Mouse (Mus musculus) forebrain, embryonic 12.5 days (tissue): ENCODE measurements around the gene Thoc6. TPM values are rescaled to one million over a fixed set of nuclear protein-coding genes. Genes with fewer than 3 reads are reported as not detected.

Experiments used
- ATAC-seq: fragments of 200-750 bp; cut with Nextera tagmentation; 2 replicates; pipeline ENCODE4 v1.8.0; 2017; ENCODE audit warnings: moderate TSS enrichment; ENCODE audit not compliant: low FRiP score
- H3K27ac ChIP-seq: fragments of 300-500 bp; sonication (generic); 2 replicates; pipeline ENCODE4 v1.5.1; 2016; ENCODE audit warnings: mild to moderate bottlenecking
- H3K27me3 ChIP-seq: fragments of 300-500 bp; sonication (generic); 2 replicates; pipeline ENCODE4 v1.6.1; 2016; ENCODE audit warnings: mild to moderate bottlenecking
- H3K36me3 ChIP-seq: fragments of 300-500 bp; sonication (generic); replicated peaks from 2 replicates; pipeline ENCODE4 v1.6.1; 2016; ENCODE audit warnings: mild to moderate bottlenecking
- H3K4me1 ChIP-seq: fragments of 300-500 bp; sonication (generic); 2 replicates; pipeline ENCODE4 v1.6.1; 2016
- H3K4me2 ChIP-seq: fragments of 300-500 bp; sonication (generic); 2 replicates; pipeline ENCODE4 v1.6.1; 2016; ENCODE audit warnings: mild to moderate bottlenecking, moderate library complexity
- H3K4me3 ChIP-seq: fragments of 300-500 bp; sonication (generic); replicated peaks from 2 replicates; pipeline ENCODE4 v1.5.1; 2016; ENCODE audit warnings: mild to moderate bottlenecking
- H3K9ac ChIP-seq: fragments of 300-500 bp; sonication (generic); 2 replicates; pipeline ENCODE4 v1.6.1; 2016; ENCODE audit warnings: mild to moderate bottlenecking
- H3K9me3 ChIP-seq: fragments of 300-500 bp; sonication (generic); 2 replicates; pipeline ENCODE4 v1.6.1; 2016
- WGBS: fragments of 180-500 bp; shearing (Covaris S2); methylation state at CpG from one replicate; pipeline ENCODE4 v1.1.7; 2016; 5-methylcytosine and 5-hydroxymethylcytosine counted together
- polyA plus RNA-seq: library from polyadenylated mRNA; unstranded; fragments of >200 nt; fragmentation: Nextera tagmentation; extraction: Ambion mirVana; gene quantifications from 2 replicates; pipeline ENCODE4 v1.2.1, GENCODE M21; 2016

Thoc6 gene
- polyA plus RNA-seq, 1 experiment from 2014 or later: 49.7 TPM

GRCm38 (mm10) chr17:23695801-23696200 lies 22.1 kb upstream of the Thoc6 start:
- Histone ChIP-seq H3K4me2 (no peak overlapping the region), H3K4me1 (peaks cover 7% of the 10 kb centered on the region), H3K36me3 (no peaks in the 10 kb centered on the region), H3K9ac (no peak overlapping the region), H3K4me3 (no peak overlapping the region), H3K27ac (no peak overlapping the region), H3K9me3 (no peaks in the 10 kb centered on the region), H3K27me3 (peaks cover 50% of the 10 kb centered on the region)
- 9% methylated on average over 3 of the region's 3 CpGs for WGBS
- no peak for ATAC-seq

- H3K36me3 ChIP-seq: no peaks in the 10 kb centered on the region
- no peak overlapping the region for H3K4me2 ChIP-seq
- H3K9ac ChIP-seq: no peak overlapping the region
- no peak for ATAC-seq
- H3K4me1 ChIP-seq: peaks cover 6% of the 10 kb centered on the region
- peaks cover 37% of the 10 kb centered on the region for H3K27me3 ChIP-seq
- H3K9me3 ChIP-seq: no peaks in the 10 kb centered on the region
- H3K27ac ChIP-seq: no peak overlapping the region
- no peak overlapping the region for H3K4me3 ChIP-seq
- 76% methylated on average over 1 of the region's 1 CpGs for WGBS
Observed at GRCm38 (mm10) chr17:23694491-23694890, 20.8 kb upstream of the Thoc6 start.

- Histone ChIP-seq H3K36me3 (no peaks in the 10 kb centered on the region), H3K4me3 (peak within 1 kb of the TSS; percentile 19), H3K27ac (no peak within 1 kb of the TSS), H3K9ac (no peak within 1 kb of the TSS), H3K9me3 (no peaks in the 10 kb centered on the region), H3K4me1 (peaks cover 15% of the 10 kb centered on the region), H3K4me2 (peak within 1 kb of the TSS; percentile 34), H3K27me3 (peaks cover 56% of the 10 kb centered on the region)
- peak; percentile 71; the same call in 1 of the 2 replicates for ATAC-seq
- WGBS: 13% methylated on average over 15 of the region's 15 CpGs
Observed at GRCm38 (mm10) chr17:23683856-23684672, 10.4 kb upstream of the Thoc6 start, which contains the start of gene Cldn9. Gene Cldn9 (minus strand): TSS chr17:23684026.

GRCm38 (mm10) chr17:23683226-23683625 lies 9.5 kb upstream of the Thoc6 start:
- Histone ChIP-seq H3K4me3 (peak overlapping the region; percentile 19), H3K36me3 (no peaks in the 10 kb centered on the region), H3K27me3 (peaks cover 65% of the 10 kb centered on the region), H3K4me2 (peak overlapping the region; percentile 34), H3K9me3 (no peaks in the 10 kb centered on the region), H3K4me1 (peaks cover 15% of the 10 kb centered on the region), H3K9ac (no peak overlapping the region), H3K27ac (no peak overlapping the region)
- ATAC-seq: peak; percentile 39; the same call in 1 of the 2 replicates
- 25% methylated on average over 15 of the region's 15 CpGs for WGBS

GRCm38 (mm10) chr17:23682530-23682929 lies 8.8 kb upstream of the Thoc6 start:
- no peak overlapping the region for H3K9ac ChIP-seq
- no peaks in the 10 kb centered on the region for H3K36me3 ChIP-seq
- no peak for ATAC-seq
- peaks cover 72% of the 10 kb centered on the region for H3K27me3 ChIP-seq
- peak overlapping the region; percentile 19; the same call in 1 of the 2 replicates for H3K4me3 ChIP-seq
- H3K4me2 ChIP-seq: peak overlapping the region; percentile 34; the same call in 1 of the 2 replicates
- 69% methylated on average over 3 of the region's 3 CpGs for WGBS
- H3K27ac ChIP-seq: no peak overlapping the region
- peaks cover 15% of the 10 kb centered on the region for H3K4me1 ChIP-seq
- no peaks in the 10 kb centered on the region for H3K9me3 ChIP-seq

GRCm38 (mm10) chr17:23682092-23682491 lies 8.4 kb upstream of the Thoc6 start:
- WGBS: 70% methylated on average over 4 of the region's 4 CpGs
- H3K9me3 ChIP-seq: no peaks in the 10 kb centered on the region
- peaks cover 20% of the 10 kb centered on the region for H3K4me1 ChIP-seq
- no peak overlapping the region for H3K9ac ChIP-seq
- H3K27ac ChIP-seq: no peak overlapping the region
- ATAC-seq: no peak
- peaks cover 72% of the 10 kb centered on the region for H3K27me3 ChIP-seq
- no peak overlapping the region for H3K4me3 ChIP-seq
- no peak overlapping the region for H3K4me2 ChIP-seq
- no peaks in the 10 kb centered on the region for H3K36me3 ChIP-seq

GRCm38 (mm10) chr17:23681086-23681485 lies 7.4 kb upstream of the Thoc6 start:
- H3K9ac ChIP-seq: no peak overlapping the region
- peaks cover 30% of the 10 kb centered on the region for H3K4me1 ChIP-seq
- no peak overlapping the region for H3K4me3 ChIP-seq
- ATAC-seq: no peak
- no peaks in the 10 kb centered on the region for H3K9me3 ChIP-seq
- peaks cover 79% of the 10 kb centered on the region for H3K27me3 ChIP-seq
- 82% methylated on average over 10 of the region's 10 CpGs for WGBS
- H3K27ac ChIP-seq: no peak overlapping the region
- no peak overlapping the region for H3K4me2 ChIP-seq
- H3K36me3 ChIP-seq: no peaks in the 10 kb centered on the region

GRCm38 (mm10) chr17:23680336-23680735 lies 6.7 kb upstream of the Thoc6 start:
- Histone ChIP-seq H3K9ac (no peak overlapping the region), H3K27me3 (peaks cover 86% of the 10 kb centered on the region), H3K4me3 (no peak overlapping the region), H3K4me1 (peaks cover 35% of the 10 kb centered on the region), H3K9me3 (no peaks in the 10 kb centered on the region), H3K27ac (no peak overlapping the region), H3K4me2 (no peak overlapping the region), H3K36me3 (no peaks in the 10 kb centered on the region)
- no peak for ATAC-seq
- WGBS: 81% methylated on average over 9 of the region's 9 CpGs

GRCm38 (mm10) chr17:23679127-23679835 lies 5.6 kb upstream of the Thoc6 start, which contains the start of gene Cldn6:
Gene Cldn6 (plus strand): TSS chr17:23679249.
- H3K27me3 ChIP-seq: peaks cover 92% of the 10 kb centered on the region
- WGBS: 2% methylated on average over 38 of the region's 38 CpGs

GRCm38 (mm10) chr17:23677236-23677679 lies 3.6 kb upstream of the Thoc6 start, which contains the start of gene Tnfrsf12a:
Gene Tnfrsf12a (minus strand): TSS chr17:23677468.
- under 1% methylated on average over 34 of the region's 34 CpGs for WGBS
- H3K9me3 ChIP-seq: no peaks in the 10 kb centered on the region
- no peak within 1 kb of the TSS for H3K27ac ChIP-seq

More at GRCm38 (mm10) chr17:23679127-23679835, 5.6 kb upstream of the Thoc6 start, which contains the start of gene Cldn6:
- no peak for ATAC-seq
- Histone ChIP-seq H3K4me1 (peaks cover 36% of the 10 kb centered on the region), H3K36me3 (no peaks in the 10 kb centered on the region), H3K27ac (no peak within 1 kb of the TSS), H3K9ac (no peak within 1 kb of the TSS), H3K4me2 (peak within 1 kb of the TSS; percentile 42), H3K9me3 (no peaks in the 10 kb centered on the region), H3K4me3 (peak within 1 kb of the TSS; percentile 25)

GRCm38 (mm10) chr17:23676473-23677031 lies 2.9 kb upstream of the Thoc6 start:
- H3K4me3 ChIP-seq: peak overlapping the region; percentile 49
- WGBS: under 1% methylated on average over 33 of the region's 37 CpGs
- H3K27me3 ChIP-seq: peaks cover 64% of the 10 kb centered on the region
- no peaks in the 10 kb centered on the region for H3K36me3 ChIP-seq
- H3K4me1 ChIP-seq: peaks cover 41% of the 10 kb centered on the region
- peak overlapping the region; percentile 57 for H3K9ac ChIP-seq
- H3K4me2 ChIP-seq: peak overlapping the region; percentile 96
- no peak overlapping the region for H3K27ac ChIP-seq
- no peak for ATAC-seq
- no peaks in the 10 kb centered on the region for H3K9me3 ChIP-seq

More at GRCm38 (mm10) chr17:23677236-23677679, 3.6 kb upstream of the Thoc6 start, which contains the start of gene Tnfrsf12a:
- Histone ChIP-seq H3K4me1 (peaks cover 41% of the 10 kb centered on the region), H3K36me3 (no peaks in the 10 kb centered on the region), H3K27me3 (peaks cover 72% of the 10 kb centered on the region), H3K4me3 (peak within 1 kb of the TSS; percentile 49), H3K9ac (peak within 1 kb of the TSS; percentile 57), H3K4me2 (peak within 1 kb of the TSS; percentile 96)
- ATAC-seq: peak; percentile 44
